Mouse (Mus musculus) C3H10T1/2 (cell line): ENCODE results near the gene Rbm42. TPM values are rescaled to one million over a fixed set of nuclear protein-coding genes. Genes with fewer than 3 reads are reported as not detected.

ENCODE experiments used
- polyA plus RNA-seq, 2 experiments: library from polyadenylated mRNA; unstranded; fragments of >200 nt; fragmentation: generic; extraction: Trizol; gene quantifications; one replicate each; pipeline ENCODE4 v1.2.1; 2012; ENCODE audit warnings: missing spikeins in 2 of 2

The Rbm42 gene
- 100 to 1,000 TPM; 133 to 147 TPM for polyA plus RNA-seq

GRCm38 (mm10) chr7:30649591-30650540 is at the start of gene Rbm42:
Rbm42 (minus strand) TSS chr7:30650317.

DNA sequence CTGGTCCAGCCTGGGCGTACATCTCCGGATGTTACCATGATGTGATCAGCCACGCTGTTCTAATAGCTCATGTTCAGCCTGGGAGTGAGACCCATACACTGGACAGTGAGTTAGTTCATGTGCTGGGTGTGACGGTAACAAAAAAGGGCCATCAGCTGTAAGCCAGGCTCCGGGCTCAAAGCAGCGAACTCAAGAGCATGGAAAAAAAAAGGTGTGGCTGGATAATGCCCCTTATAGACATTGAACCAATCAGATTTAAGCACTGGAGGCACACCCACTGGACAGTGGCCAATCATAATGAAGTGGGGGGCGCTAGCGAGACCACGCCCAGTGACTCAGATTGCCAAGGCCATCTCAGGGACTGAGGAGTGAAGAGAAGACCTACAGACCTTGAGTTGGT is 48.5 kb upstream of the Rbm42 start, which contains the start of gene 2200002J24Rik:
Gene 2200002J24Rik (plus strand): TSS at position 338 of the 400 bp plus-strand sequence.

GRCm38 (mm10) chr7:30671480-30671879 is 21.4 kb upstream of the Rbm42 start, which contains the start of gene Pmis2:
Pmis2 (minus strand) TSS chr7:30671605.

DNA sequence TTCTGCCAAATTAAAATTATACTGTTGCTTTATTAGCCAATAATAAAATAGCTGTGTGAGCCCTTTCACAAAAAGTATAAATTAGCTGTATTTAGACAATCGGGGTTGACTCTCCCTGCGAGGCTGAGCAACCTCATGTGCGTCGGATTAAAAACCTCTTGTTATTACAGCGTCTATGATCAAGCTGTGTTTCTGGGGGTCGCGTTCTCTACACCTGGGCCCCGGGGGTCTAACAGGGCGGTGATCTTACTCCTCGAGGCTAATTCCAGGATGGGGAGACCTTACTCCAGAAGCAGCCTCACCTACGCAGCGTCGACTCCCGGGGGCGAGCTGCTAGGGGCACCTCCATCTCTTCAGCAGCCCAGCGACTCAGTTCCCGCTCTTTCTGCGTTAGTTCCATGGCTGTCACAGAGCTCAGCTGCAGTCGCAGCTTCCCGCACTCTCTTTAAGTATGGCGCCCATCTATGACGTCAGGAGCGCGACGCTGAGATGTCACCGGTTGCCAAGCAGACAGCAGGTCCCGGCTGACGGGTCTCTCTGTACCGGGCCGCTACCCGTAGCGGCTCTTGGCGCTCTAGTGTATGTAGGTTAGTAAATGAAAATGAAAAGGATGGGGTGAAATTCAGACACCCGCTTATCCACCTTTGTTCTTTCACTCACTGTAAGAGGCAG is 14.5 kb upstream of the Rbm42 start, which contains the start of gene Haus5:
Gene Haus5 (minus strand): TSS at position 466 of the 672 bp plus-strand sequence.

DNA sequence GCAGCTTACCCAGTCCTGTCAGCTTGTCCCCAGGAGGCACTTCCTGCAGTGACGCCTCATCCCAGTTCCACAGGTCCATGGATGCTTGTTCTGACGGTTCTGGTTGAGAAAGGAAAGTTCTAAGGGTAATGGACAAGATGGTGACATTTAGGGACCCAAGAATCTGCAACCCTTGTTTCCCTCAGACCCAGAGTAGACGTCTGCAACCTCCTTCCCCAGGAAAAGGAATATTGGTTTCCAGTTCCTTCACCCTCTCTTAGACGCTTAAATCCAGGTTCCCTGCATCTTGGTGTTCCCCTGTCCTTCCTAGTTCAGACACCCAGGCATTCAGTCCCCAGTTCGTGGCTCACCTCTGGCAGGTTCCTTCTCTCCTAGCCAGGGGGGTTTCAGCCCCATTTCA is 14.4 kb downstream of the Rbm42 start, which contains the start of gene Etv2:
Gene Etv2 (minus strand): TSS at position 101 of the 400 bp plus-strand sequence.

GRCm38 (mm10) chr7:30625530-30626384 is 24.4 kb downstream of the Rbm42 start, which contains the start of gene Cox6b1:
Cox6b1 (minus strand) TSS chr7:30626151.

DNA sequence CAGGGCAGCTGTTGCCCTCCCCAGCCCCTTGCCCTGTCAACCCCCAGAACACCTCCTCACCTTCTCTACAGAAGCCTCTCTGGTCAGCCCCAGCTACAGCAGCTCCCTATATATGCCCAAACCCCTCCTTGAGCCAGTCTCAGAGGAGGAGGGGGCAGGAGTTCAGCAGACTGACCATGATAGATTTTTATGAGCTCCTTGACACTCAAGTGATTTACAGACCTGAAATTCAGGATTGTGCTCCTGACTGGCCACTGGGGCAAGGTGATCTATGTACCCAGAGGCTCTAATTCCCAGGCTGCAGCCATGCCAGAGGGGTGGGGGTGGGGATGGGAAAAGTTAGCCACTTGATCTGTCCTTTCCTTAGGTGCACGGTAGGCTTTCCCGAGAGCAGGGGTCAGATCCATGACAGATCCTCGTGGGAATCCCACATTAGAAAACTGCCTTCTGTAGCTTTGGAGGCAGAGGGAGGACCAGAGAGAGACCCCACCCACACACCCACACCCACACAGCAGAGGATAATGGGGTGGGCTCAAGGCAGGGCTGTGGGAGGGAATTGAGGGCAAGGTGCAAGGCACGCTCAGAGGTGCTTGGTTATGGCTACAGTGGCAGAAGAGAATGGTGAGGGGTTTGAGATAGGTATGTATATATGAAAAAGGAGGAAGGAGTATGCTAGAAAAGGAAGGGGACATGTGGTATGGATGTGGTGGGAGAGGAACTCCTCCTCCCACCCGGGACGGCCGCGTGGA is 37.3 kb downstream of the Rbm42 start, which contains the start of gene Upk1a:
Gene Upk1a (minus strand): TSS at position 194 of the 749 bp plus-strand sequence.

DNA sequence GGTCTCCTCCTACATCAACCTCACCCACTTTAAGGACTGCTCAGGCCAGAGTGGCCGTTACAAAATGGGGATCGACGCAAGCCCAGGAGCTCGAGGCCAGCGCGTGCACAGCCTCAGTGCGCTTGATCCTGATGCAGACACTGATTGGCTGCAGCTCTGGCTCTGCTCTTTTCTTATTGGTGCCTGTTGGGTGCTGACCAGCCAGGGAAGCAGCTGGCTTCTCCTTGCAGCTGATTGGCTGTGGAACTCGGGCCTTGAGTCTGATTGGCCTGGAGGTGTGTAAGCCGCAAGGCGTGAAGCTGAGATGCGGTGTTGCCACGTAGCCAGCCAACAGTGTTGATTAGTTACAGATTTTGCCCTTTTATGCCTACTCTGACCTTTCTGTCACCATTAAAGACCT is 51.3 kb downstream of the Rbm42 start, which contains the start of gene Zbtb32:
Gene Zbtb32 (minus strand): TSS at position 124 of the 400 bp plus-strand sequence.

Other genes starting within 250 kb of the Rbm42 start
- not detected for gene Tyrobp, start 236.6 kb downstream of the Rbm42 start, polyA plus RNA-seq
- not detected for gene Hcst, start 230.5 kb downstream of the Rbm42 start, polyA plus RNA-seq
- not detected for gene Nfkbid, start 228.6 kb downstream of the Rbm42 start, polyA plus RNA-seq
- gene Aplp1, start 204.8 kb downstream of the Rbm42 start, polyA plus RNA-seq = under 1 TPM; 0.02 to 0.13 TPM
- gene Kirrel2, start 192.6 kb downstream of the Rbm42 start, polyA plus RNA-seq = not detected
- gene Nphs1, start 192.0 kb downstream of the Rbm42 start, polyA plus RNA-seq = under 1 TPM; 0.28 TPM
- not detected for gene Prodh2, start 156.7 kb downstream of the Rbm42 start, polyA plus RNA-seq
- 10 to 100 TPM in 1 of 2 experiments, under 1 TPM in 1; 0.55 to 10.4 TPM for gene Arhgap33, start 115.3 kb downstream of the Rbm42 start, polyA plus RNA-seq
- 100 to 1,000 TPM; 101 to 108 TPM for gene Hspb6, start 98.1 kb downstream of the Rbm42 start, polyA plus RNA-seq
- 10 to 100 TPM in 1 of 2 experiments, 1 to 10 TPM in 1; 2.9 to 18.1 TPM for gene Proser3, start 98.0 kb downstream of the Rbm42 start, polyA plus RNA-seq
- 10 to 100 TPM; 55.0 to 57.3 TPM for gene Lin37, start 90.5 kb downstream of the Rbm42 start, polyA plus RNA-seq
- 10 to 100 TPM; 59.0 to 76.2 TPM for gene U2af1l4, start 87.0 kb downstream of the Rbm42 start, polyA plus RNA-seq
- gene Gm49396, start 87.0 kb downstream of the Rbm42 start, polyA plus RNA-seq = 1 to 10 TPM in 1 of 2 experiments, under 1 TPM in 1; 0.21 to 1.4 TPM
- 100 to 1,000 TPM; 203 to 206 TPM for gene Psenen, start 86.7 kb downstream of the Rbm42 start, polyA plus RNA-seq
- 1 to 10 TPM in 1 of 2 experiments, under 1 TPM in 1; 0.18 to 1.6 TPM for gene Igflr1, start 84.9 kb downstream of the Rbm42 start, polyA plus RNA-seq
- 10 to 100 TPM in 1 of 2 experiments, 1 to 10 TPM in 1; 3.7 to 16.5 TPM for gene Kmt2b, start 61.6 kb downstream of the Rbm42 start, polyA plus RNA-seq
- gene Zbtb32, start 51.4 kb downstream of the Rbm42 start, polyA plus RNA-seq = under 1 TPM; 0.05 to 0.28 TPM
- 1 to 10 TPM in 1 of 2 experiments, under 1 TPM in 1; 0.34 to 1.1 TPM for gene Upk1a, start 37.5 kb downstream of the Rbm42 start, polyA plus RNA-seq
- gene Cox6b1, start 24.2 kb downstream of the Rbm42 start, polyA plus RNA-seq = 100 to 1,000 TPM; 929 to 961 TPM
- under 1 TPM in 1 of 2 experiments, not detected in 1; 0.05 TPM for gene Etv2, start 14.5 kb downstream of the Rbm42 start, polyA plus RNA-seq
- gene Haus5, start 14.7 kb upstream of the Rbm42 start, polyA plus RNA-seq = 10 to 100 TPM; 15.2 to 16.6 TPM
- gene Pmis2, start 21.3 kb upstream of the Rbm42 start, polyA plus RNA-seq = not detected
- not detected for gene 2200002J24Rik, start 48.6 kb upstream of the Rbm42 start, polyA plus RNA-seq
- not detected for gene Atp4a, start 61.9 kb upstream of the Rbm42 start, polyA plus RNA-seq
- 100 to 1,000 TPM; 160 to 238 TPM for gene Tmem147, start 79.2 kb upstream of the Rbm42 start, polyA plus RNA-seq
- not detected for gene Gapdhs, start 93.4 kb upstream of the Rbm42 start, polyA plus RNA-seq
- gene Sbsn, start 101.2 kb upstream of the Rbm42 start, polyA plus RNA-seq = 1 to 10 TPM; 1.0 to 2.6 TPM
- not detected for gene Dmkn, start 113.4 kb upstream of the Rbm42 start, polyA plus RNA-seq
- gene Krtdap, start 137.6 kb upstream of the Rbm42 start, polyA plus RNA-seq = not detected
- gene Ffar2, start 173.5 kb upstream of the Rbm42 start, polyA plus RNA-seq = not detected
- not detected for gene Ffar3, start 205.9 kb upstream of the Rbm42 start, polyA plus RNA-seq
- gene Ffar1, start 211.2 kb upstream of the Rbm42 start, polyA plus RNA-seq = not detected
- under 1 TPM in 1 of 2 experiments, not detected in 1; 0.01 TPM for gene Cd22, start 230.0 kb upstream of the Rbm42 start, polyA plus RNA-seq